Mouse (Mus musculus) adipocyte (in vitro differentiated cells): ENCODE measurements around the gene Cpxm1.
"Not testable (repeated sequence)": the region's sequence is repeated elsewhere in the genome, so short reads cannot be mapped to it uniquely, and the experiment has no call there.

Experiments
- DNase-seq: peaks from one replicate; pipeline ENCODE4 v3.0.0-alpha.2; 2016; ENCODE audit warnings: low spot score

Gene Cpxm1

DNA sequence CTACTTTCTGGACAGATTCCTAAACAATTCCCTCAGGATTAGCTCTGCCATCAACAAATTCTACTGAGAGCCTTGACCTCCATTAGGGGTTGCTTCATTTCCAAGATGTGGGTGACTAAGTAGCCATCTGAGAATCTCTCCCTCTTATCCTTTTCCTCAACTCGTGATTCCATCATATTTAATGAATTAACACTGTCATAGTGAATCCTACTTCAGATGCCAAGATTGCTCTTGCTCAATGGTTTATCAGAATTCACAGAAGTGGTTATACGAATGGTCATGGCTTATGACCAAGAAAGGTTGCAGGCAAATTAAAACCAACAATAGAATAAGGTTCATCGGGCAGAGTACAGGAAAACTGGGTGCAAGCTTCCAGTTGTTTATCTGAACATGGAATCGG, 4.5 kb upstream of the Cpxm1 start:
- peak; percentile 35 for DNase-seq

DNA sequence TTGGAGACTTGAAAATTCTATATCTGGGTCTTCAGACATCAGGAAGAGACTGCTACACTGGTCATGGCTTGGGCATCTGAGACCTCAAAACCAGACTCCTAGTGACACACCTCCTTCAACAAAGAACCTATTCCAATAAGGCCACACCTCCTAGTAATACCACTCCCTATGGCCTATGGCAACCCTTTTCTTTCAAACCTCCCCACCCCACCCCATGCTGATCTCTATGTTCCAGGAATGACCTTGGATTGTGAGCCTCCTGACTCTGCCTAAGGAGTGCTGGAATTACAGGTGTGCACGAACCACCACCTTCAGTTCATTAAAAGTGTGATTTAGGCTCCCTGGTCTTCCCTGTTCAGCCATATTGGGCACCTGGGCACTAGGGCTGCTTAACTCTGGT, 2.7 kb upstream of the Cpxm1 start:
- no peak for DNase-seq

DNA sequence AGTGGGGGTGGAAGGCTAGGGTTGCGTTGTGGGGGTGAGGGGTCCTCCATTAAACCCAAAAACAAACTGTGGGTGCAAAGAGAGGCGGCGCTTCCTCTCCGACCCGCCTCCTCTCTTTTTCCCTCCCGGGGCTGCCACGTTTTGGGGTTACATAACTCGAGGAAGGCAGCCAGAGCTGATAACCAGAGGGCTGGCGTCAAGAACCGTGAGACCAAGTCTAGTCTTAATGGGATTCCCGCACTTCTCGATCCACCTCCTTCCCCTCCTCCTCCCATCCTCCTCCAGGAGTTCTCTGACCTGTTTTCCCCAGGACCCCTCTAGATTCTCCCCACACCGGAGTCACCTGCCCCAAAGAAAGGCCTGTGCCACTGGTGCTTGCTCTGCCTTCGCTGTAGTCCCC, 717 bp upstream of the Cpxm1 start:
- DNase-seq, result no peak

DNA sequence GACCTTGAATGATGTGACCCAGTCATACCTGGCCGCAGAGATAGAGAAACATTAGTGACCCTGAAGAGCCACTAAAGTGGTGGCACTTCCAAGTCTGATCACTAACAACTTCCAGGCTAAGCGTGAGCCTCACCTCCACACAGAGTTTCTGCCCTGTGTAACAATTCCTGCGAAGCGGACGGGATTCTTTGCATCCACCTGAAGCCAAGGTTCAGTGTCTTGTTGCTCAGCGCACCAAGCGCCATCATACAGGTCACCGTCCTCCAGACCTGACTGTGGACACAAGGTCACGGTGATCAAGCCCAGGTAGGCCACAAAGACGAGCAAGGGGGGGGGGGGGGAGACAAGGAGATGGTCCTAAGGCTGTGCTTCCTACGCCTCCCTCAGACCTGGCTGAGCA, 1.7 kb downstream of the Cpxm1 start:
- no peak for DNase-seq

DNA sequence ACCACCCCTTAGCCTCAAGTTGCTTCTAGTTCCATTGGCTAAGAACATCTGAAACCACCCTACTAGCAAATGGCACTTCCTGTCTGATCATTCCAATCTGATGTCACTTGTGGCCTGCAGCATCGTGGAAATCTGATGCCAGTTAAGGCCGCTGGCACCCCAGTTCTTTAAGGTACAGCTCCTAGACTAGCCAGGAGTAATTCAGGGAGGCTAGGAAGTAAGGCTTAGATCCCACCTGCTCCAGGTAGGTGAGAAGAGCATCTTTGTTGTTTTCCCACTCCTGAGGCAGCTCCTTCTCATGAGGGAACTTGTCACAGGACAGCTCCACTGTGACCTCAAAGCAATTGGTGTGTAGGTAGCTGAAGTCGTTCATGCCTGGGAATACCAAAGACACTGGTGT, 4.5 kb downstream of the Cpxm1 start:
- no peak for DNase-seq

DNA sequence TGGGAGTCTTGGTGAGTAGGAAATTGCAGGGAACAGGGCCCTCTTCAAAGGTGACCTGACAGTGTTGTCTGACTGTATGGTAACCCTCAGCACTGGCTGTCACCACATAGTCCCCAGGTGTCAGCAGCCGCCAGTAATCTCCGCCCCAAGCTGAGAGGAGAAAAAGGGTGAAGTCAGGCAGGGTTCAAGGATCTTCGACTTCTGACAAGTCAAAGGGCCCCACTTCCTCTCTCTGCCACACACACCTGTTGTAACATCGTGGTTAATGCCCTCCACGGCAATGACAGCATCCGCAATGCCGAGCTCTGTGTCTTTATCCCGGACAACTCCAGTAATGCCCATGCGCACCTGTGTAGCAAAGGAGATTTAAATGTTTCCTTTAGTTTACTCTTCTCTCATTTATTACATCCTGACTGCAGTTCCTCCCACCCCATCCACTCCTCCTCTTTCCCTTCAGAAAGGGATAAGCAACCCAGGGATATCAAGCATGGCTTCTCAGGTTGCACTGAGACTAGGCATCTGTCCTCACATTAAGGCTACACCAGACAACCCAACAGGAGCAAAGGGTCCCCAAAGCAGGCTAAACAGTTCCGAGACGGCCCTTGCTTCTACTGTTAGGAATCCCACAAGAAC, 6.3 kb downstream of the Cpxm1 start:
- DNase-seq, result no peak

DNA sequence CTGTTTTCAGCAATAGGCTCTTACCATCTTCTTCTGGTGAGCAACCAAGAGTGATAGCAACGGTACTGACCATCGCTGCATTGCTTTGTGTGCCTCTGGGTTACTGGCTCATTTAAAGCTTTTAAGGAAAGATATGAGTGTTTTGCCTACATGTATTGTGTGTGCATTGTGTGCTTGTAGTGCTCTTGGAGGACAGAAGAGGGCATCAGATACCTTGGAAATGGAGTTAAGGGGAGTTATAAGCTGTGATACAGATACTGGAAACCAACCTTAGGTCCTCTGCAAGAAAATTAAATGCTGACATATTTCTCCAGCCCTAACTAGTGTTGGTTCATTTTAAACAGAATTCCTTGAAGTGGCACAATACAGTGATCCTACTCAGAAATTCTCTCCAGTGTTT, 8.6 kb downstream of the Cpxm1 start:
- DNase-seq, result no peak

DNA sequence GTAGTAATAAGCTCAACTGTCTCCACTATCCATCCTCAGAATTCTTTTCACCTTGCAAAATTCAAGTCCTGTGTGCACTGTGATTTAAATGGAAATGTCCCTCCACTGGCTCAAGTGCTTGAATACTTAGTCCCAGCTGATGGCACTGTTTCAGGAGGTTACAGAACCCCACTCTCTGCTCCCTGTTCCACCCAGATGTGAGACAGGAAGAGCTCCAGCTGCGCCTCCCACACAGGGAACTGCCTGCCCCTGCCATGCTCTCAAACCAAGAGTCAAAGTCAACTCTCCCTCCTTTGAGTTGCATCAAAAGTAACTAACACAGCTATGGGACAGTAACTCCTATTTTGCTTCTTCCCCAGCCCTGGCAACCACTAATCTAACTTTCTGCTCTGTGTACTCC, 11.2 kb downstream of the Cpxm1 start:
- DNase-seq, result no peak

DNA sequence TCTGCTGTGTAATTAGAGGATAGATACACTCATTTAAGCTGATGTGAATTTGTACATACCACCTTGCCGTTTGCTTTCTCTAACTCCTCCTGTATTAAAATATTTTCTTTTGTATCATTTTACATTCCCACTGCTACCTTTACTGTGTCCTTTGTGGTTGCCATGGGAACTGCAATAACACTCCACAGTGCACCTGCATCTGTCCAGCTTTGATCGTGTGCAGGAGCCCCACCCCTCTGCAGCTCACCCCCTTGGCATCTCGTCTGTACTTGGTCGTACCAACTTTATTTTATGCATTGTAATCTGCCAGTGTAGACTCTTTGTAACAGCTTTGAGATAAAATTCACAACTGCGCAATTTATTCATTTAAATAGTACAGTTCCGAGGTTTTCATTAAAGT, 13.5 kb downstream of the Cpxm1 start:
- DNase-seq, result no peak

DNA sequence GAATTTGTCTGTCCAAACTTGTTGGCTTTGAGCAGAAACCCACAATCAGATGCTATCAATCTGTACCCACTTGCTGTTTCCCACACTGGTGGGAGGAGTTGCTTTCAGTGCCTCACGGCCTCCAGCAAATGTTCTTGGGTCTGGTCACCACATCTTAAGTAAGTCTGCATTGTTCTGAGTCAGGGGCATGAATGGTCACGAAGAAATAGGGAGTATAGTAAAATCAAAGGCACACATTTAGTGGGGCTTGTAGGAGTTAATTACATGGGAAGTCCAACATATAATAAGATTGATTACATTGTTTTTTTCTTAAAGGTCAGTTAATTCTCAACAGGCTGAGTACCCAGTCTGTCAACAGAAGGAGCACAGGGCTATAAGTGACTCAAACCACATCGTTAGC, 14.2 kb downstream of the Cpxm1 start:
- DNase-seq, result no peak

DNA sequence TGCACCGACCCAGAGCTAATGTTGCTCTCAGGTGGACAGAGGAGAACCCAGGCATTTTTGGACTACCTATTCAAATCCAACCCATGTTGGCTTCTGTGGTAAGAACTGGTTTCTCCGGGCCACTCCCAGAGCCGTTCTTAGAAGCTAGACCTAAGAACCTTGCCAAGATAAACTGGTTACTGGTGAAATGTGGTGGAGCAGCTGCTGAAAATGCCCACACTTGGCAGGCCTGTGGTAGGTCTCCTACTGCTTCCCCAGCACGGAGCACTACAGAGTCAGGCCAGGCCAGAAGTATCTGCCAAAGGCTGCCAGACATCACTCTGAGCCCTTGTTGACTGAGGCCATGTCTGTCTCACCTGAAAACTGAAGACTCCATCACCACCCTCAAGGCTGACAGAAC, 22.4 kb downstream of the Cpxm1 start:
- DNase-seq, result no peak

DNA sequence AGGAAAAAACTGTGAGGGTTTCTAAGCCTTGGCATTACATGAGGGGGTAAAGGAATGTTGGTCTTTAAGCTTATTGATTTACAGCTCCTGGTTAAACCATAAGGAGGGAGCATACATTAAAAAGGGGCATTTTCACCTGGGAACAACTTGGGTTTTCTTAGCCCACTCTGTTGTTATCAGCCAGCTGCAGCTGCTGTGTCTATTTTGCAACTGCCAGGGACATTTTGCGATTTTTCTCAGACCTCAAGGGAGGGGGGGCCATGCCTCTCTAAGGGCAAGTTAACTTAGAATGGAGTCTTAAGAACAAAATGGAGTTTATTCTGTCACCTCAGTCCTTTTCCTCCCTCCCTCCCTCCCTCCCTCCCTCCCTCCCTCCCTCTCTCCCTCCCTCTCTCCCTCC, 24.3 kb downstream of the Cpxm1 start:
- DNase-seq, result not testable (repeated sequence)

DNA sequence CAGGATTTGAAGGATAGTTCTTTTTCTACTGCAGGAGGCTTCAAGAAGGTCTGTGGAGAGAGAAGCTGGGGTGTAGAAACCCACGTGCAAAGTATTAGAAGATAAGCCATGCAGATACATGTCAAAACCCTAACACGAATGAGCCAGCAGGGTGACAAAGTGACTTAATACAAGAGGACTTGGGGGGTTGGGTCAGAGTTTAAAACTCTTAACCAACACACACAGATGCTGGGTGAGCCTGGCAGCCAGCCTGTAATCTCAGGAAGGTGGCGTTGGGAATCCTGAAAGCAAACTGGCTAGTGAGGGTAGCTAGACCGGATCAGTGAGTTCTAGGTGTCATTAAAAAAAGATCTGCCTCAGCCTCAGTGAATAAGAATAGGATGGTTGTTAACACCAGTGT, 30.0 kb downstream of the Cpxm1 start:
- no peak for DNase-seq

DNA sequence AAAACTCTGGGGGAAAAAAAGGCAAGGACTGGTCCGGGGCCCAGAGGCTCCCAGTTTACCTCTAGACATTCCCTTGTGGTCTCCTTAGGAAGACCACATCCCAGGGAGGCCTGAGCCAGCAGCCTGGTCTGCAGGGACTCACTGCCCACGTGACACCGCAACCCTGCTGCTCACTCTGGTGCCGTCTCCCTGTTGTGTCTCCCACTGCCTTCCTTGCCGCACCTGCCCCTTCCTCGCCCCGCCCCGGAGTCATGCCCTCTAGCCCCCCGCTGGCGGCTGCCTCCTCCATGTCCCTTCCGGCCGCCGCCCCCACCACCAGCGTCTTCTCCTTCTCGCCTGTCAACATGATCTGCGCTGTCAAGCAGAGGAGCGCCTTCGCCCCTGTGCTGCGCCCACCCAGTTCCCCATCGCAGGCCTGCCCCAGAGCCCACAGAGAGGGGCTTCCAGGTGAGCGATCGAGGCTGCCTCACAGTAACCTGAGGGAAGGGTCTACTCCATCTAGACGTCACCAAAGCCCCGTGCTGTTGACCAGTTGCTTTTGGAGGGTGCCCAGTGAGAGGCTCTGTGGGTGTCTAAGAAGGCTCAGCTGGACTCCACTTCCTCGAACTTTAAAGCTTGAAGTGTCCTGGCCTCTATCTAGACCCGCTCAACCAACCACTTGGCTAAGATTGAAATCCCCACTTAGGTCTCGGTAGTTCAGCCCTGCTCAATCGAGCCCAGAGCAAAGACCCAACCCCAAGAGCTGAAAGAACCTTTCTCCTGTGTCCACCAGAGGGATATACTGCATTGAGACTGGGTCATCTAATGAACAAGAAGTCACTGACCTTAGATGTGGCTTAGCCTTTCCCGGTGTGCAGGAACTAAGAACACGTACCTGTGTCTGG, 31.9 kb downstream of the Cpxm1 start:
- no peak for DNase-seq

DNA sequence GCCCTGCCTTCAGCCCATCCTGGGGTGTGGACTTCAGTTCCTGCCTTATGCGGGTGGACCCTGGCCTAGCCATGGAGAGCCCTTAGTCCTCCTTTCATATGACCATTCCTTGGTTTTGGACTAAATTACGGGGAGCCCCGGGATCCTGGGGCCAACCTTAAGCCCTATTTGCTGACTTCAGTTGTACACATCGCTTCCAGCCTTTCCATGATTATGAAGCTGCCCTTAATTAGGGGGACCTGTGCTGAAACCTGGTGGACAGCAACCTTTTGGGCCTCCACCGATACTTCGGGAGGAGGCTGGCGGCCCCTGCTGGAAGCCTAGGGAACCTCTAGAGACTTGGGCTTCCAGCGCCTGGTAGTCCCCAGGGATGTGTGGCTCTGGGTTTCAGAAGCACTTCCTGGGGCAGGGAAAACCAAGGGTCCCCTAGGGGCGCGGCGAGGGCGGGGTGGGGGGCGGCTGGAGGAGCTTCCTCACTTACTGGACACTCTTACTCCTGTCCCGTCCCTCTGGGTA, 34.8 kb downstream of the Cpxm1 start:
- DNase-seq, result peak; percentile 30

DNA sequence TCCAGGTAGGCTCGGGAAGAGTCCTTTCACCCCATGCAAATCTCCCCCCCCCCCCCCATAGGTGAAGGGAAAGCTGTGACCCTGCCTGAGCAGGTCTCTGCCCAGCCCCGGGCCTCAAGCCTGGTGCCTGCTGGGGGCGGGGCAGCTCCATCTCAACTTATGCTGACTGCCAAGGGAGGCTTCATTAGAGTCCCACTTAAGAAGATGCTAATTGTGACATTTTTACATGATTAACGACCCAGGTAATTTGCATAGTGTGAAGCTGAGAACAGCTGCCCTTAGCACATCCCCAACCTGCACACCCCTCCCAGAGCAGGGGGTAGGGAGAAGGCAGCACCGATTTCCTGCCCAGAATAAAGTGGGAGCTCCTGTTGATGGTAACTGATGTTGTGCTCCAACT, 38.5 kb downstream of the Cpxm1 start:
- no peak for DNase-seq

DNA sequence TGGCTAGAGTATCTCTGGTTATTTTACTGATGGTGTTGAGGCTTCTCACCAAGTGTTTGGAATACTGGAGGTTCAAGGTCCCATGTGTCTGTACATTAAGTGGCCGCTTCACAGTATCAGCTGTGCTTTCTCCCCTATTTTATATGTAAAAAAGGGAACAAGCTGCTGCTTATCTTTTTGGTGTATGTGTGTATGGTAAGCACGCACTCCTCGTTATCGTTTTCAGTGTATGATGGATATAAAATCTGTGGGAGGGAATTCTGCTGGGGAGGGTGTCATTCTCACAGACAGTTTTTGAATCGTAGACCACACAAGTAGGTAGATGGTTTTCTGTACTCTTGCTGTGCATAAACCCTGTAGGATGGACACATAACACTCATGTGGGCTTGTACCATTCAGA, 39.8 kb downstream of the Cpxm1 start:
- DNase-seq, result no peak

DNA sequence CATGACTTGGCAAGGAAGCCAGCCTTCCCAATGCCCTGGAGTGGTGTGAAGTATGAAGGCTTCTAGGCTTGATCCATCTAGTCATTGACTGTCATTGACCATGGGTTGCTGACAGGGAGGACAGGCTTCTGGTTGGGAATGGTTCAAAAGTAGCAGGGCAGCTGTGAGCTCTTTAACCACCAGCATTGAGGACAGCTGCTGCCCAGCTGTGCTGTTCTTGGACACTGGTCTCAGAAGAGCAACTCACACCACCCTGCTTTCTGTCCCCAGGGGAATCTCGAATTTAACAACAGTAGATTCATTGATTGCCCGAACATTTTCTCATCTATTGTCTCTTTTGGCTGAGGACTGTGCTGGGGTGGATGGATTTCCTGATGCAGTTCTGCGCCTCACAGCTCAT, 43.5 kb downstream of the Cpxm1 start:
- DNase-seq, result no peak

DNA sequence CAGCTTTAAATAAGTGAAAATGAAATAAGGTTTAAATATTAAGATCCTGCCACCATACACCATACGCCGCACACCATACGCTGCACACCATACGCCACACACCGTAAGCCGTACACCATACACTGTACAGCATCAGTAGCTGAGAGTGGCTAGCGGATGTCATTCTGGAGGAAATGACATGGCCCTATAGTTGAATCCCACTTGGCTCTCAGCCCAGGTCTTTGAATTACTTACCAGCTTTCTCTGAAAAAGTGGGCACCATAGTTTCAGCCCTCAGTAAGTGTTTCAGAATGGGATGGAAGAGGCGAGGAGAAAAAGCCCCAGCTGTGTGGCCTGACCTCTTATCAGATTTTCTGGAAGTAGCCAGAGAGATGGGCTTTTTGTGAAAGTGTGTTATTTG, 44.0 kb downstream of the Cpxm1 start:
- no peak for DNase-seq

DNA sequence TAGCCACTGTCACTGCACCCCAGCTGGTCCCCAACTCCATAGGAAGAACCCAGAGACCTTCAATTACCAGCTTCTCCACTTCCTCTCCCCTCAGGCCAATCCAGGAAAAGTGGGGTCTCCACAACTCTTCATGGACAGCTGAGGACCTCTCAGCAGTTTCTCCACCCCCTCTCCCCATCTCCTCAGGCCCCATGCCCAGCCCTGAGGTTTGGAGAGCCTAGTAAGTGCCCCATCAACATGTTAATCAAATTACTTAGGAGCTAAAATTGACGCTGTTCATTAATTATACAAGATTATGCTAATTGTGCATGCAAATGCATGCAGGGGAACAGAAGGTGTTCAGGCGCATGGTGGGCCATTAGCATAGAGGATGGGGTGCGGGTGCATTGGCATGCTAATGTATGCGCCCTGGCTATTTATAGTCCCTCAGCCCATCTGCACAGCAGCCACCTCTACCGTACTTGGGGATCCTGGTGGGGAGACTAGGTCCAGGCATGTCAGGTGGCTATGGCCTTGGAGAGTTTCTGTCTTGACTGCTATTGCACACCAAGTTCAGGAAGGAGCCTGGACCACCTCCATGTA, 45.5 kb downstream of the Cpxm1 start:
- DNase-seq, result no peak

DNA sequence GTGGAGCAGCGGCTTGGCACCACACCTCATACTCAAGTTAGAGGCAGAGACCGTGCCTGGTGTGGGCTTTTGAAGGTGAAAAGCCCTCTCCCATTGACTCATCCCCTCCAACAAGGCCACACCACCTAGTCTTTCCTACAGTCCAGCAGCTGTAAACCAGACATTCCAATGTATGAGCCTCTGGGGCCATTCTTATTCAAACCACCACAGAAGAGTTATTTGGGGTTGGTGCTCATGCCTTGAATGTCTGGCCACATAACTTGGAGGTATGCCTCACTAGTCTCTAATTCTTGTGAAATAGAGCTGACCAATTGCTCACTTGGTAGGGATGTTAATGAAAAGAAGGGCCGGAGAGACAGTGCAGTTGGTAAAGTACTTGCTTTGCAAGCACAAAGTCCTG, 47.0 kb downstream of the Cpxm1 start:
- DNase-seq, result no peak

DNA sequence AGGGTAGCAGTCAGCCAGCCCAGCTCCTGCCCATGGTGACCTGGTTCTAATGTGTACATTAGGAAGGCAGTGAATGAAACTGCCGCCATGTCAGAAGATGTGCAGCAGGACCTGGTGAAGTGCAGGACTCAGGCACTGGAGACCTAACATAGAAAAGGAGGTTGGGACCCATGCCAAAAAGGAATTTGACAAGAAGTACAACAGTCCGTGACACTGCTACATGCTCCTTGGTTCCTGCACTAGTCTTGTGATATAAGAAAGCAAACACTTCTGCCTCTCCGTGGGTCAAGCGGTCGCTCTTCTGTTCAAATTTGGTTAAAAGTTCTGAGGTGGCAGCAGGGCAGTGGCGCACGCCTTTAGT, 56.2 kb downstream of the Cpxm1 start:
- no peak for DNase-seq
